ENCODE assay signal across 10 mouse cellular contexts in the genomic region with DNA sequence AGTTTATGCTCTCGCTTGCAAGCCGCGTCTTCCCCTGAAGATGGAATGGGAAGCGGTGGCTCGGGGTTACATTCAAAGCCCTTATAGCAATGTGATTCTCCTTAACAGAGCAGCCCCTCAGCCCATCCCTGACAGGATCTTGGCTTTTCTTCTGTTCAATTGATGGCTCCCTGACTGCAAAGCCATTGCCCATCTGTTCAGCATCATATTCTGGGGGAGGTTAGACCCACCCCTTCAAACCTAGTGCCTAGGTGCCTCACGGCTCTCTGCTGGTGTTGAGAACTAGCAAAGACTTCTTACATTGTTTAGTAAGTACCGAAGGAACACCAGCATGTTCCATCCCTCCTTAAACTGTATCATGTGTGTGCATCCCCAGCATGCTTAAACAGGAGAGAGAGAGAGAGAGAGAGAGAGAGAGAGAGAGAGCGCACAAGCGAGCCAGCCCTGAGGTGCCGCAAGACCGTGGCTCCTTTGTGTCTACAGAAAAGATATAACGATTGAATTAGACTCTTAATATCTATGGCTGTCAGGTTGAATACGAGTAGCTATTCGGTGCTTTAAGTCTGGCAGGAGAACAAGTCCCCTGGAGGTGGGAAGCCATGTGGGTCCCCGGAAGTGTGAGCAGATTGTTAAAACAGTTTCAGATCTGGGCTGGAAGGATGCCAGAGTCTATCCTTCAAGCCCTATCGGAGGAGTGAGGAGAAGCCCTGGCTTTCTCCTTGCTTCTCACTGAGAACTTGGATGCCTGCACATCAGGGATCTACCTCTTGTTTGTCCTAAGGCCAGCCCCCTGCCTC.
DNase-seq lines count a peak whose midpoint lies in the region; ATAC-seq lines count a peak whose summit lies in the region.
"Had no signal": no experiment of that assay in that cellular context is flagged by ENCODE, and none has a peak within 500 bp of the region (broad histone marks: within the 10 kb centered on the region; RNA-seq: fewer than 3 reads in every experiment).

No protein-coding gene starts in this region.

- peak; percentile 62; the same call in 1 of the 2 replicates for ATAC-seq in frontal cortex, adult (ENCODE audit: low TSS enrichment)
- peak; percentile 83 for ATAC-seq in forebrain, embryonic 15.5 days (replicated peaks)
- peak; percentile 67 for ATAC-seq in neural tube, embryonic 13.5 days (ENCODE audit: low read depth)
- no peak for ATAC-seq in liver, embryonic 11.5 days (replicated peaks; ENCODE audit: low FRiP score)

- no peaks in the 10 kb centered on the region for H3K9me3 ChIP-seq in forebrain, embryonic 15.5 days
- no peaks in the 10 kb centered on the region for H3K9me3 ChIP-seq in neural tube, embryonic 13.5 days
- no peaks in the 10 kb centered on the region for H3K9me3 ChIP-seq in liver, embryonic 11.5 days (ENCODE audit: control insufficient read depth, low read length)
- H3K9me3 ChIP-seq: limb, embryonic 15.5 days had no signal

- 0 out of 2 replicates have a peak, but pooled peaks cover 2% of the 10 kb centered on the region for H3K27me3 ChIP-seq in forebrain, embryonic 15.5 days
- H3K27me3 ChIP-seq in neural tube, embryonic 13.5 days: no peaks in the 10 kb centered on the region
- H3K27me3 ChIP-seq in liver, embryonic 11.5 days (replicated peaks; ENCODE audit: control insufficient read depth, insufficient read depth, low read length): no peaks in the 10 kb centered on the region
- H3K27me3 ChIP-seq: limb, embryonic 15.5 days had no signal

- peaks cover 31% of the 10 kb centered on the region for H3K4me1 ChIP-seq in forebrain, embryonic 15.5 days
- peaks cover 34% of the 10 kb centered on the region for H3K4me1 ChIP-seq in neural tube, embryonic 13.5 days (replicated peaks)
- H3K4me1 ChIP-seq in liver, embryonic 11.5 days (replicated peaks; ENCODE audit: control insufficient read depth, insufficient read depth, low read length): peaks cover 4% of the 10 kb centered on the region; the same call in 1 of the 2 replicates

- DNase-seq in frontal cortex, postnatal 14 days (ENCODE audit: low spot score in 2 of 2): no peak
- DNase-seq in right cerebral cortex, adult 2 months (ENCODE audit: low spot score in 2 of 2): peak; percentile 17 to 18
- no peak for DNase-seq in right cerebral cortex, postnatal 25 days
- no peak for DNase-seq in yolk sac, embryonic 10.5 days (ENCODE audit: low spot score)
- DNase-seq in liver, embryonic 11.5 days (ENCODE audit: low spot score): no peak
- DNase-seq: heart, adult 11 months had no signal

- no peak overlapping the region for H3K4me3 ChIP-seq in forebrain, embryonic 15.5 days
- no peak overlapping the region for H3K4me3 ChIP-seq in neural tube, embryonic 13.5 days
- no peak overlapping the region for H3K4me3 ChIP-seq in liver, embryonic 11.5 days (ENCODE audit: low read depth, low read length)
- H3K4me3 ChIP-seq: limb, embryonic 15.5 days had no signal

- peak overlapping the region; percentile 40; the same call in 1 of the 2 replicates for H3K27ac ChIP-seq in forebrain, embryonic 15.5 days (replicated peaks)
- peak overlapping the region; percentile 61 for H3K27ac ChIP-seq in neural tube, embryonic 13.5 days (replicated peaks)
- H3K27ac ChIP-seq in liver, embryonic 11.5 days (ENCODE audit: low read depth, low read length): no peak overlapping the region
- H3K27ac ChIP-seq: limb, embryonic 15.5 days had no signal

- 28% methylated on average over 16 of the region's 16 CpGs for WGBS in forebrain, embryonic 15.5 days
- WGBS in neural tube, embryonic 13.5 days: 40% methylated on average over 16 of the region's 16 CpGs
- WGBS in liver, embryonic 11.5 days: 82% methylated on average over 16 of the region's 16 CpGs

- no peaks in the 10 kb centered on the region for H3K36me3 ChIP-seq in forebrain, embryonic 15.5 days
- H3K36me3 ChIP-seq in neural tube, embryonic 13.5 days: no peaks in the 10 kb centered on the region
- no peaks in the 10 kb centered on the region for H3K36me3 ChIP-seq in liver, embryonic 11.5 days (ENCODE audit: control insufficient read depth, insufficient read depth, low read length)
- H3K36me3 ChIP-seq: limb, embryonic 15.5 days had no signal

- H3K4me2 ChIP-seq in forebrain, embryonic 15.5 days (replicated peaks): peak overlapping the region; percentile 25; the same call in 1 of the 2 replicates
- H3K4me2 ChIP-seq in neural tube, embryonic 13.5 days: peak overlapping the region; percentile 34
- H3K4me2 ChIP-seq in liver, embryonic 11.5 days: no peak overlapping the region
- H3K4me2 ChIP-seq: limb, embryonic 15.5 days had no signal

- H3K9ac ChIP-seq in forebrain, embryonic 15.5 days (replicated peaks): no peak overlapping the region
- no peak overlapping the region for H3K9ac ChIP-seq in neural tube, embryonic 13.5 days
- no peak overlapping the region for H3K9ac ChIP-seq in liver, embryonic 11.5 days (ENCODE audit: low read depth, low read length)
- H3K9ac ChIP-seq: limb, embryonic 15.5 days had no signal

Comparison
In these comparisons a context has a peak if more than half of its experiments do, and no peak if none do; other contexts are left out.
1. DNase-seq: peak in right cerebral cortex, adult 2 months (2 of 2); none in frontal cortex, postnatal 14 days (0 of 2), right cerebral cortex, postnatal 25 days (single experiment), yolk sac, embryonic 10.5 days (single experiment) and liver, embryonic 11.5 days (single experiment).